Mouse (Mus musculus) intestine, embryonic 16.5 days (tissue): Measurements from ENCODE around the gene Wrap53. TPM values are rescaled to one million over a fixed set of nuclear protein-coding genes. Genes with fewer than 3 reads are reported as not detected.
A peak's percentile ranks its signal among the peaks of the same experiment; 100 is the strongest.
"Not testable (repeated sequence)": the region's sequence is repeated elsewhere in the genome, so short reads cannot be mapped to it uniquely, and the experiment has no call there.

Experiments used
- ATAC-seq: fragments of 200-750 bp; cut with Nextera tagmentation; 2 replicates; pipeline ENCODE4 v1.8.0; 2017; ENCODE audit warnings: moderate TSS enrichment, moderate library complexity
- H3K27ac ChIP-seq: fragments of 300-500 bp; sonication (generic); 2 replicates; pipeline ENCODE4 v1.5.1; 2014; ENCODE audit warnings: mild to moderate bottlenecking, low read length
- H3K27me3 ChIP-seq: fragments of 300-500 bp; sonication (generic); replicated peaks from 2 replicates; pipeline ENCODE4 v1.6.1; 2014; ENCODE audit warnings: low read length, control low read depth, mixed read lengths; ENCODE audit not compliant: control insufficient read depth, insufficient read depth
- H3K36me3 ChIP-seq: fragments of 300-500 bp; sonication (generic); 2 replicates; pipeline ENCODE4 v1.6.1; 2014; ENCODE audit warnings: low read length, control low read depth; ENCODE audit not compliant: control insufficient read depth, insufficient read depth
- H3K4me1 ChIP-seq: fragments of 300-500 bp; sonication (generic); 2 replicates; pipeline ENCODE4 v1.6.1; 2014; ENCODE audit warnings: low read length, control low read depth, mixed read lengths; ENCODE audit not compliant: control insufficient read depth, insufficient read depth
- H3K4me2 ChIP-seq: fragments of 300-500 bp; sonication (generic); 2 replicates; pipeline ENCODE4 v1.6.1; 2014; ENCODE audit warnings: low read depth, low read length, control low read depth
- H3K4me3 ChIP-seq: fragments of 300-500 bp; sonication (generic); 2 replicates; pipeline ENCODE4 v1.5.1; 2014; ENCODE audit warnings: mild to moderate bottlenecking, low read length
- H3K9ac ChIP-seq: fragments of 300-500 bp; sonication (generic); 2 replicates; pipeline ENCODE4 v1.6.1; 2014; ENCODE audit warnings: low read depth, low read length
- H3K9me3 ChIP-seq: fragments of 300-500 bp; sonication (generic); 2 replicates; pipeline ENCODE4 v1.6.1; 2016; ENCODE audit warnings: low read length, control low read depth; ENCODE audit not compliant: control insufficient read depth
- WGBS: fragments of 180-500 bp; shearing (Covaris S2); extraction: QIAGEN DNeasy Blood & Tissue Kit; methylation state at CpG from one replicate; pipeline ENCODE4 v1.1.7; 2014; 5-methylcytosine and 5-hydroxymethylcytosine counted together
- polyA plus RNA-seq: library from polyadenylated mRNA; unstranded; fragments of >200 nt; fragmentation: Nextera tagmentation; extraction: Ambion mirVana; gene quantifications from 2 replicates; pipeline ENCODE4 v1.2.1, GENCODE M21; 2015

The Wrap53 gene
- polyA plus RNA-seq, 1 experiment from 2014 or later: 26.6 TPM

DNA sequence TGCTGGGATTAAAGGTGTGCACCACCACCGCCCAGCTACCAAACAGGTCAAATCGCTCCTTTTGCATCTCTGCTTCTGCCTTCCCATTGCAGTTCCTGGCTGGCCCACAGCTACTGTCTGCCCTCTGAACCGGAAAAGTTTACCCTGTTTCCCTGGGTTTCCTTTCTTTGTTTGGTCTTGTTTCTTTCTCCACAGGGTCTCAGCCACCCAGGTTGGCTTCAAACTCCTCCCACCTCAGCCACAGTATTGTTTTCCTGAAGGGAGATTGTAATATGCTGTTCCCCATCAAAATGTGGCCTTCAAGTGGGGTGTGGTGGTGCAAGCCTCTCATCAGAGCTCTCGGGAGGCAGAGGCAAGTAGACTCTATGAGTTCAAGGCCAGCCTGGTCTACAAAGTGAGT, 28.7 kb downstream of the Wrap53 start:
- WGBS: 69% methylated on average over 4 of the region's 4 CpGs
- ATAC-seq: no peak
- Histone ChIP-seq H3K4me3 (no peak overlapping the region), H3K9me3 (no peaks in the 10 kb centered on the region), H3K27me3 (no peaks in the 10 kb centered on the region), H3K4me2 (no peak overlapping the region), H3K9ac (no peak overlapping the region), H3K4me1 (peaks cover 13% of the 10 kb centered on the region), H3K27ac (no peak overlapping the region), H3K36me3 (no peaks in the 10 kb centered on the region)

DNA sequence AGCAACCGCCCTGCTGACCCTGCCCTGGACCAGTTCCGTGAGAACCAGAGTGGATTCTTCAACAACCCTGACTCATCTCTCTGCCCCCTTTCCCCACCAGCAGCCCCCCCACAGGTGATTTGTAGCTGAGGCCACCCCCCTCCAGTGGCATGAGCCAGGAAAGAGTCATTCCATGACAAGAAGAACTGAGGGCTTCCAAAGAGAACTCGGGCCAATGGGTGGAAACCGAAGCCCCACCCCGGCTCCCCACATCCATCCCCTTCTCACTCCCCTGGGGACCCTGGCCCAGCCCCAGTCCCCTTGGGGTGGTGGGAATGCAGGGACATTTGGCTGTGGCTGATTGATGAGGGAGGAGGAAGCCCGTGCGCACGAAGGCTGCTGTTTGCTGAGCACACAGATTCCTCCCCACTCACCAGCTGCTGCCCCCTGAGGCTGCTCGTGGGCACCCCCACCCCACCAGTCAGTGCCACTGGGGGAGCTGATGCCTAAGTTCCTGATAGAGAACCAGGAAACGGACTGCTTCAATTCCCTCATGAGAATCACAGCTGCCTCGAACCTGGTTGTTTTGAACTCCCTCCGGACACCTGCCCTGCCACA, 30.9 kb downstream of the Wrap53 start, which contains the start of gene Dnah2:
Dnah2 (minus strand) TSS at position 51 of the 597 bp plus-strand sequence.
- no peaks in the 10 kb centered on the region for H3K27me3 ChIP-seq
- peaks cover 17% of the 10 kb centered on the region for H3K4me1 ChIP-seq
- H3K9me3 ChIP-seq: no peaks in the 10 kb centered on the region
- no peaks in the 10 kb centered on the region for H3K36me3 ChIP-seq
- no peak within 1 kb of the TSS for H3K9ac ChIP-seq
- no peak within 1 kb of the TSS for H3K4me3 ChIP-seq
- H3K27ac ChIP-seq: no peak within 1 kb of the TSS
- ATAC-seq: no peak
- 40% methylated on average over 12 of the region's 12 CpGs for WGBS
- H3K4me2 ChIP-seq: no peak within 1 kb of the TSS

DNA sequence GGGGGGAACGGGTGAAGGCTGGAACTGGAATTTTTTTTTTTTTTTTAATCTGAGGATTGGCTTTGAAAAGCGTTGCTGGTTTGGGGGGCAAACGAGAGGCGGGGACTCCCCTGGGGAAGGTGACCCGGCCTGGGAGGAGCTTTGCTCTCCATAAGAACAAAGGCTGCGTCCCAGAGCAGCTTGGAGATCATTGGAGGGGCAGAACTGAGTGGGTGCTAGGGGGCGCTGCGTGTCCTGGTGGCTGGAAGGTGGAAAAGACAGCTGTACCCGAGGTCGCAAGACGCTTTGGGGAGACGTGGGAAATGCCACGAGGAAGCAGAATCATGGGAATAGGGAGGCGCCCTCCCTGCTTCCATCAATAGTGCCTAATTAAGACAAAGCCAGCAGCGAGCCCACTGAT, 33.0 kb downstream of the Wrap53 start:
- ATAC-seq: peak; percentile 49
- Histone ChIP-seq H3K27me3 (no peaks in the 10 kb centered on the region), H3K4me3 (peak overlapping the region; percentile 59), H3K4me2 (peak overlapping the region; percentile 92), H3K36me3 (no peaks in the 10 kb centered on the region), H3K4me1 (peaks cover 17% of the 10 kb centered on the region), H3K27ac (peak overlapping the region; percentile 75), H3K9me3 (no peaks in the 10 kb centered on the region), H3K9ac (peak overlapping the region; percentile 80)
- 4% methylated on average over 14 of the region's 15 CpGs for WGBS

DNA sequence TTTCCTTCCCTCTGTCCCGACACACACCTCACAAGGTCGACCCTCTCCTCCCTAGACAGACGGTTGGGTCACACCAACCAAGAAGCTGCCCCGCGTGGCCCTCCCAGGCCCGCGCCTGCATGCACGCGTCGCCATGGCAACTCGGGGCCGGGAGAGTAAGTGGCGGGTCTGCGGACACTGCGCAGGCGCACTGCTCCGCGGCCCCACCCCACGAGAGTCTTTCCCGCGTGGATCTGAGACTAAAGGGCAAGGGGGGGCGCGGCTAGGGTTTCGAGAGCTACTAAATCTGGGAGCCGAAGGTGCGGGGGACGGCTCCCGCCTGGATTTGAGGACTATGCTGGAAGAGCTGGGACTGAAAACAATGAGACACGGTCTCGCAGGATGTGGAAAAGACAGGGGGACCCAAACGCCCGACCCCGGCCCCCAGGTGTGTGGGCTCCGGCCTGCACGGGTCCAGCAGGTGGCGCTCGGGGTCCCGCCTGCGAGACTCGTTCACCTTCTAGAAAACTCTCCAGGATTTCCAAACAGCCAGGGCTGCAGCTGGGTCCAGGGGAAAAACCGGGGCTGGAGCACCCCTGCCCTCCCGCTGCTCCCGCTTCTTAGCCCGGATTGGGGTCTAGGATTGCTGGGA, 33.5 kb downstream of the Wrap53 start:
- Histone ChIP-seq H3K36me3 (no peaks in the 10 kb centered on the region), H3K9ac (peak overlapping the region; percentile 80), H3K4me3 (peak overlapping the region; percentile 59), H3K9me3 (no peaks in the 10 kb centered on the region), H3K27me3 (no peaks in the 10 kb centered on the region), H3K4me2 (peak overlapping the region; percentile 92), H3K4me1 (peaks cover 17% of the 10 kb centered on the region), H3K27ac (peak overlapping the region; percentile 75)
- ATAC-seq: peak; percentile 76
- under 1% methylated on average over 44 of the region's 44 CpGs for WGBS

DNA sequence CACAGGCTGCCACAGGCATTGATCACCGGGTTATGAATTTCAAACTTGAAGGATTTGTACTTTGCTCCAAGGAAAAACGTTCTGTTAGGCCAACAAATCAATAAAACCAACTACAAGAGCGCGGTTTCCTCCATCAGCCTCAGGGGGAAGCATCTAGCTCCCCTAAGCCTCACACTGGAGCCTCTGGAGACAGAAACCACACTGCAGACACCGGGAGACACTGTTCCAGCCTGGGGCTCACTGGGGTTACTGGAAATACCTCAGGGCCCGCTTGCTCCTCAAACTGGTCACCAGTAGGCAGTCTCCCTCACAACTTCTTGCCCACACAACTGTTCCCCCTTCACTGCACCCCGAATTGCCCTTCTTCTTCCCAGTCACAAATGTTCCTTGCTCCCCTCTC, 34.1 kb downstream of the Wrap53 start:
- Histone ChIP-seq H3K4me2 (peak overlapping the region; percentile 92), H3K9me3 (no peaks in the 10 kb centered on the region), H3K27ac (peak overlapping the region; percentile 75), H3K4me1 (peaks cover 17% of the 10 kb centered on the region), H3K36me3 (no peaks in the 10 kb centered on the region), H3K27me3 (no peaks in the 10 kb centered on the region), H3K4me3 (peak overlapping the region; percentile 59), H3K9ac (peak overlapping the region; percentile 80)
- ATAC-seq: peak; percentile 45
- whole genome bisulfite sequencing: 7% methylated on average over 7 of the region's 7 CpGs

DNA sequence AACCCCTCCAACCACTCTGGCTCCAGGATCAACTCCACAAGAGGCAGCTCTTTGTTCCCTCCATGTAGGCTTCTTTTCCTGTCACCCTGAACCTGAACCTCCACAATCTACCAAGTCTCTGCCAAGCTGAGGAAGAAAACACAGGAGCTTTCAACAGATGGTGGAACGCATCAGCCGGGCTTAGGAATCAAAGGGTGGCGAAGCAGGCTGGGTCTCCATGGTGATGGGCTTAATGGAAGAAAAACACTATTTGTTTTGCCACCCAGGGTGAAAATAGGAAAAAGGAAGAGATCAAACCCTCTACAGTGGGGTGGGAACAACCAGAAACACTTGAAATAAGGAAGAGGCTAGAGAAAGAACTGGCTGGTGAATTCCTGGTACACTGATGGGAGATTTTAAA, 36.5 kb downstream of the Wrap53 start:
- H3K27me3 ChIP-seq: no peaks in the 10 kb centered on the region
- ATAC-seq: no peak
- H3K9ac ChIP-seq: no peak overlapping the region
- H3K36me3 ChIP-seq: no peaks in the 10 kb centered on the region
- no peak overlapping the region for H3K27ac ChIP-seq
- H3K4me2 ChIP-seq: no peak overlapping the region
- 47% methylated on average over 3 of the region's 3 CpGs for WGBS
- peaks cover 21% of the 10 kb centered on the region for H3K4me1 ChIP-seq
- no peaks in the 10 kb centered on the region for H3K9me3 ChIP-seq
- H3K4me3 ChIP-seq: no peak overlapping the region

DNA sequence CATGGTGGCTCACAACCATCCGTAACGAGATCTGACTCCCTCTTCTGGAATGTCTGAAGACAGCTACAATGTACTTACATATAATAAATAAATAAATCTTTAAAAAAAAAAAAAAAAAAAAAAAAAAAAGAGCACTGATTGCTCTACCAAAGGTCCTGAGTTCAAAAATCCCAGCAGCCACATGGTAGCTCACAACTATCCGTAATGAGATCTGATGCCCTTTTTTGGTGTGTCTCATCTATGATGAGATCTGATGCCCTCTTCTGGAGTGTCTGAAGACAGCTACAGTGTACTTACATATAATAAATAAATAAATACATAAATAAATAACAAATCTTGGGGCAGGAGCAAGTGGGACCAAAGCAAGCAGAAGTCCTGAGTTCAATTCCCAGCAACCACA, 38.3 kb downstream of the Wrap53 start:
- 84% methylated on average over 1 of the region's 3 CpGs for WGBS
- H3K4me3 ChIP-seq, H3K9ac ChIP-seq, ATAC-seq, H3K27me3 ChIP-seq, H3K9me3 ChIP-seq, H3K4me2 ChIP-seq, H3K27ac ChIP-seq, H3K36me3 ChIP-seq: not testable (repeated sequence)
- H3K4me1 ChIP-seq: peaks cover 11% of the 10 kb centered on the region

DNA sequence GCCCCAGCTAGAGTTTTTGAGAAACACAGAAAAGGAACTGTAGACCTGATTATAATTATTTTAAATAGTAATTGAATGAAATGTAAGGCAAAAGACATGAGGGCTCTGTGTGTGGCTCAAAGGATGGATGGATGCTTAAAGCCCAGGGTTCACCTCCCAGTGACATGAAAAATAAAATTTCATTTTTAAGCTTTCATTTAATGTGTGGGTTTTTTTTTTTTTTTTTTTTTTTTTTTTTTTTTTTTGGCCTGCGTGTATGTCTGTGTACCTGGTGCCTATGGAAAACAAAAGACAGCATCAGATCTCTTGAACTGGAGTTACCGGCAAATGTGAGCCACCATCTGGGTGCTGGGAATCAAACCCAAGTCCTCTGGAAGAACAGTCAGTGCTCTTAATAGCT, 39.4 kb downstream of the Wrap53 start:
- 90% methylated on average over 2 of the region's 2 CpGs for WGBS
- Histone ChIP-seq H3K9me3 (no peaks in the 10 kb centered on the region), H3K36me3 (no peaks in the 10 kb centered on the region), H3K9ac (no peak overlapping the region), H3K27me3 (no peaks in the 10 kb centered on the region), H3K4me3 (no peak overlapping the region), H3K4me2 (no peak overlapping the region), H3K27ac (no peak overlapping the region), H3K4me1 (peaks cover 4% of the 10 kb centered on the region; the same call in 1 of the 2 replicates)
- ATAC-seq: no peak

DNA sequence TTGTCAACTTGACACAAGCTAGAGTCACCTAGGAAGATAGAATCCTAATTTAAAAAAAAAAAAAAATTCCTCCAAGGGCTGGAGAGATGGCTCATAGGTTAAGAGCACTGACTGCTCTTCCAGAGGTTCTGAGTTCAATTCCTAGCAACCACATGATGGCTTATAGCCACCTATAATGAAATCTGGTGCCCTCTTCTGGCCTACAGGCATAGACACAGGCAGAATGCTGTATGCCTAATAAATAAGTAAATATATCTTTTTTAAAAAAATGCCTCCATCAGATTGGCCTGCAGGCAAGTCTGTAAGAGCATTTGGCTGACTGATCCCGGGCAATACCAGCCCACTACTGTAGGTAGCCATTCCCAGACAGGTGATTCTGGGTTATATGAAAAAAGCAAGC, 45.1 kb downstream of the Wrap53 start:
- Histone ChIP-seq H3K4me3 (no peak overlapping the region), H3K36me3 (no peaks in the 10 kb centered on the region), H3K27me3 (no peaks in the 10 kb centered on the region), H3K9ac (no peak overlapping the region), H3K4me1 (no peaks in the 10 kb centered on the region; the same call in 1 of the 2 replicates), H3K9me3 (no peaks in the 10 kb centered on the region), H3K4me2 (no peak overlapping the region), H3K27ac (no peak overlapping the region)
- ATAC-seq: no peak
- 86% methylated on average over 1 of the region's 1 CpGs for WGBS
